Mouse (Mus musculus) embryonic facial prominence, embryonic 14.5 days (tissue): ENCODE results near the gene Tti1. TPM values are rescaled to one million over a fixed set of nuclear protein-coding genes. Genes with fewer than 3 reads are reported as not detected.

Experiments
- ATAC-seq: fragments of 200-750 bp; cut with Nextera tagmentation; 2 replicates; pipeline ENCODE4 v1.8.0; 2017; ENCODE audit warnings: low read depth, moderate number of reproducible peaks, moderate TSS enrichment
- DNase-seq: peaks from one replicate; pipeline ENCODE4 v3.0.0-alpha.2; 2015; ENCODE audit warnings: low spot score
- H3K27ac ChIP-seq: fragments of 300-500 bp; sonication (generic); replicated peaks from 2 replicates; pipeline ENCODE4 v1.5.1; 2014; ENCODE audit warnings: low read depth, mild to moderate bottlenecking, low read length, moderate library complexity
- H3K27me3 ChIP-seq: fragments of 300-500 bp; sonication (generic); replicated peaks from 2 replicates; pipeline ENCODE4 v1.6.1; 2014; ENCODE audit warnings: low read length; ENCODE audit not compliant: control insufficient read depth, insufficient read depth
- H3K36me3 ChIP-seq: fragments of 300-500 bp; sonication (generic); 2 replicates; pipeline ENCODE4 v1.6.1; 2014; ENCODE audit warnings: low read length, mixed read lengths; ENCODE audit not compliant: control insufficient read depth, insufficient read depth
- H3K4me1 ChIP-seq: fragments of 300-500 bp; sonication (generic); 2 replicates; pipeline ENCODE4 v1.6.1; 2014; ENCODE audit warnings: antibody characterized with exemption, low read length; ENCODE audit not compliant: control insufficient read depth, insufficient read depth
- H3K4me2 ChIP-seq: fragments of 300-500 bp; sonication (generic); 2 replicates; pipeline ENCODE4 v1.6.1; 2014; ENCODE audit warnings: low read depth, mild to moderate bottlenecking, low read length, moderate library complexity, mixed read lengths
- H3K4me3 ChIP-seq: fragments of 300-500 bp; sonication (generic); 2 replicates; pipeline ENCODE4 v1.5.1; 2014; ENCODE audit warnings: low read depth, mild to moderate bottlenecking, low read length
- H3K9ac ChIP-seq: fragments of 300-500 bp; sonication (generic); 2 replicates; pipeline ENCODE4 v1.6.1; 2014; ENCODE audit warnings: low read depth, mild to moderate bottlenecking, low read length, moderate library complexity, mixed read lengths
- H3K9me3 ChIP-seq: fragments of 300-500 bp; sonication (generic); 2 replicates; pipeline ENCODE4 v1.6.1; 2016; ENCODE audit warnings: low read length; ENCODE audit not compliant: control insufficient read depth
- WGBS: fragments of 180-500 bp; shearing (Covaris S2); extraction: QIAGEN DNeasy Blood & Tissue Kit; methylation state at CpG from one replicate; pipeline ENCODE4 v1.1.7; 2014; 5-methylcytosine and 5-hydroxymethylcytosine counted together
- polyA plus RNA-seq: library from polyadenylated mRNA; unstranded; fragments of >200 nt; fragmentation: Nextera tagmentation; extraction: Ambion mirVana; gene quantifications from 2 replicates; pipeline ENCODE4 v1.2.1, GENCODE M21; 2014

Tti1 gene
- polyA plus RNA-seq, 1 experiment from 2014 or later, result 17.0 TPM

DNA sequence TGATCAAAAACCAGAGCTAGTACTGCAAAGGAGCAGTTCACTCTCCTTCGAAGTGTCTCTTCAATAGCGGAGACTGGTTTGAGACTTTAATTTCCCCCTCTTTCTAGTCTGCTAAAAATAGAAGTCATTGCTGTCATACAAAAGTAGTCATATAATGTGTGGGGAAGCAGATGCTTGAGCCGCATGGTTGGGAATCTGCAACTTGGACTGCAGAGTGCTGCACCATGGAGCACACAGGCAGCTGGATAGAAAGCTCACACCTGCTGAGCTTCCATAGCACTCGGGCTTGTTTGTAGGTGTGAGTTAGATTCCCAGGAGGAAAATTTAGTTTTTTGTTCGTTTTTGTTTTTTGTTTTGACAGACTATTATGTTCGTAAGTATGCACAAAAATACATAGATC is 8.2 kb upstream of the Tti1 start:
- H3K36me3 ChIP-seq, result peaks cover 44% of the 10 kb centered on the region
- H3K27me3 ChIP-seq, result no peaks in the 10 kb centered on the region
- no peaks in the 10 kb centered on the region for H3K9me3 ChIP-seq
- H3K27ac ChIP-seq, result no peak overlapping the region
- H3K4me3 ChIP-seq, result no peak overlapping the region
- ATAC-seq (no peak), DNase-seq (no peak)
- H3K9ac ChIP-seq, result no peak overlapping the region
- no peak overlapping the region for H3K4me2 ChIP-seq
- 84% methylated on average over 6 of the region's 6 CpGs for WGBS
- no peaks in the 10 kb centered on the region for H3K4me1 ChIP-seq

DNA sequence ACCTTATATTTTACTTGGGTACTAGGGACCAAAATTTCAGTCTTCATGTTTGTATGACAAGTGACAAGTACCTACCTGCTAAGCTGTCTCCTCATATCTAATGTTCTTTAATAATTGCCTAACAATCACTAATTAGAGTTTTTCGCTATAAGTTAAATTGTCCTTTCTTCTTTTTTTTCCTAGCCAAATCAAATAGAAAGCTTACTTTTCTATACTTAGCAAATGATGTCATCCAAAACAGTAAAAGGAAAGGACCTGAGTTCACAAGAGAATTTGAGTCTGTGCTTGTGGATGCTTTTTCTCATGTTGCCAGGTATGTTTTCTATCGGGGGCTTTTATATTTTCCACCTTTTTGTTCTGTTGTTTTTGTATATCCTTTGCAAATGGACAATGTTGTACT is 7.6 kb upstream of the Tti1 start:
- Histone ChIP-seq H3K9ac (no peak overlapping the region), H3K9me3 (no peaks in the 10 kb centered on the region), H3K4me2 (no peak overlapping the region), H3K27me3 (no peaks in the 10 kb centered on the region), H3K36me3 (peaks cover 38% of the 10 kb centered on the region), H3K4me1 (no peaks in the 10 kb centered on the region; the same call in 1 of the 2 replicates), H3K4me3 (no peak overlapping the region), H3K27ac (no peak overlapping the region)
- DNase-seq, result no peak
- 86% methylated on average over 2 of the region's 2 CpGs for WGBS
- ATAC-seq, result no peak

DNA sequence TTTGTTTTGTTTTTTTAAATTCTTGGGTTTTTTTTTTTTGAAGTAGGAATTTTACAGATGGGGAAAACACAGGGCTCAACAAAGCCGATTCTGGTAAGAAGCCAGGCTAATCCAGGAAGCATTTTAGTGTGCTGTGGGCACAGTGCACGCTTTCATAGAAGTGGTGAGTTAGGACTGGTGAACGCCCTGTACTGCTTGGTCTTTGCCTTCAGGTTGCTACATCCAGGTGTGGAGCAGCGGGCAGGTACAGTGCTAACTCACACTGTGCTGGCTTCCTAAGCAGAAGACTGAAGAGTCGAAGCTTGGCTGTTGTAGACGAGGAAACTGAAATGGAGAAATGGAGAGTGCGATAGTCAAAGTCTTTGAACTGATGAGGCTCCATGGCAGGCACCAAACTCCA is 1.8 kb upstream of the Tti1 start:
- Histone ChIP-seq H3K4me3 (peak overlapping the region; percentile 95), H3K27me3 (no peaks in the 10 kb centered on the region), H3K27ac (no peak overlapping the region), H3K4me2 (peak overlapping the region; percentile 81), H3K9me3 (no peaks in the 10 kb centered on the region), H3K9ac (peak overlapping the region; percentile 93), H3K36me3 (0 out of 2 replicates have a peak, but pooled peaks cover 8% of the 10 kb centered on the region), H3K4me1 (peaks cover 18% of the 10 kb centered on the region)
- ATAC-seq (no peak), DNase-seq (no peak)
- 83% methylated on average over 7 of the region's 7 CpGs for WGBS

DNA sequence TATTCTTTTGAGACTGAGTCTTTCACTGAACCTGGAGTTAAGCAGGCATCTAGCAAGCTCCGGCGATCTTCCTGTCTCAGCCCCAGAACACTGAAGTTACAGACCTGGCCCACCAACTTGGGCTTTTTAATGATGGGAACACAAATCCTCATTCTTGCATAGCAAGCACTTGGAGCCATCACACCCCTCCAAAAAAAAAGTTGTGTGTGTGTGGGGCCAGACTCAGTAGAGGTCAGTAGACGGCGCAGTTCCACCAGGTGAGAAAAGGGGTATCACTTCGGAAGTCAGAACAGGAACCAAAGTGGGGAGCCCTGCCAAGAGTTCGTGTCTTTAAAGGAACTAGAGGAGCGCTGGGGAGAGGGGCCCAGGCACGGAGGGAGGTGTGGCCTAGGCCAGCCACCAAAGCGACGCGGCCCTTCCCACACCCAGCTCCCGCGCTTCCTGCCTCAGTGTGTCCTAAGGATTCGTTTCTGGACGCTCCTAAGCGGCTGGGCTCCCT is 329 bp downstream of the Tti1 start:
- Histone ChIP-seq H3K36me3 (0 out of 2 replicates have a peak, but pooled peaks cover 8% of the 10 kb centered on the region), H3K9ac (peak overlapping the region; percentile 93), H3K4me3 (peak overlapping the region; percentile 95), H3K9me3 (no peaks in the 10 kb centered on the region), H3K27ac (peak overlapping the region; percentile 94), H3K27me3 (no peaks in the 10 kb centered on the region), H3K4me1 (peaks cover 18% of the 10 kb centered on the region), H3K4me2 (peak overlapping the region; percentile 81)
- no peak for DNase-seq
- ATAC-seq, result no peak
- 2% methylated on average over 16 of the region's 16 CpGs for WGBS

DNA sequence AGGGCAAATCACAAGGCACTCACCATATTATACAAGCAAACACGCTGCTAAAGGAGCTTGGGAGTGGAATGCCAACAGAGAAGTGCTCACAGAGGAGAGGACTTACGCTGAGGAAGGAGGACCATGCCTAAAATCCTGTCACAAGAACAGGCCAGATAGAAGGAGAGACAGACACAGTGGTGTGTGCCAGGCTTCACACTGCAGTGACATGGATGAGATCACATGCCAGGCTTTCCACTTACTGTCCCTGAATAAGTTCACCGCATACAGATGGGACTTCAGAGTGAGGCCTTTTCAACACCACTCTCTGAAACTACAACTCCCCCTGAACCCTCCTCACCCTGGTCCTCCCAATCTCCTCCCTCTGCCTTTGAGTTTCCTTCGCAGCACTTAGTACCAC is 10.9 kb downstream of the Tti1 start:
- no peaks in the 10 kb centered on the region for H3K27me3 ChIP-seq
- H3K4me3 ChIP-seq, result no peak overlapping the region
- no peak overlapping the region for H3K4me2 ChIP-seq
- H3K9me3 ChIP-seq, result no peaks in the 10 kb centered on the region
- no peaks in the 10 kb centered on the region for H3K36me3 ChIP-seq
- DNase-seq (no peak), ATAC-seq (no peak)
- H3K27ac ChIP-seq, result no peak overlapping the region
- H3K4me1 ChIP-seq, result no peaks in the 10 kb centered on the region
- WGBS, result 93% methylated on average over 4 of the region's 4 CpGs
- H3K9ac ChIP-seq, result no peak overlapping the region

DNA sequence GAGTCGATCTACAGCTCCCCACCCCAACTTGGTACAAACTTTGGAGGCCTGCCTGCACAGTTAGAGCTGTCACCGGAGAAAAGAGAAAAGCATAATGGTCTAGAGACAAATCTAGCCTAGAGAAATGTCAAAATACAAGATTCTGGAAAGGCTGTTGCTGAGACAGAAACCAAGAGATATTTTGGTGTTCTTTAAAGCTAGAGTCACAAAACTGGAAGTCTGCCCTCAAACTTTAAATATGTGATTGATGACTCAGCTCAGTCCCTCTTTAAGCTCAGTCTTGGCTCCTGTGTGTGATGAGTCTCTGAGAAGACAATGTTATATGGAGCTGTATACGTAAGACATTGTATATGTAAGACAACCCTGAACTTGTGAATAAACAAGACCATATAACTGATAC is 15.6 kb downstream of the Tti1 start:
- 92% methylated on average over 3 of the region's 3 CpGs for WGBS

DNA sequence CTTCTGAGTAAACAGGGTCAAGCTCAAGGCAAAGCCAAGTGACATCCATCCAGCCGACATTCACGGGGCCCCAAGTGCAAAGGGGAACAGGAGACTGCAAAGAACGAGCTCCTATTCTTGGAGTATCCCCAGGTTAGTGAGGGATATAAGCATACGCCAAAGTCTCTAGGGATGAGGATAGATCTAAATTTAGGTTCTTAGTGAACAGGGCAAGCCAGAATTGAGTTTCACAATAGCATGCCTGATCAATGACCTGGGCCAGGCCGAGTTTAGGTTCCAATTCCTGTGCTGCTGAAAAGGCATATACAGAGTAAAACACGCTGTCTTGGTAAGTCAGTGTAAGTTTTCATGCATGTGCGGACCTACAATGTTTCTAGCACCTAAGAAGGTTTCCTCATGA is 18.9 kb downstream of the Tti1 start:
- Histone ChIP-seq H3K4me1 (no peaks in the 10 kb centered on the region), H3K4me3 (no peak overlapping the region), H3K9ac (no peak overlapping the region), H3K4me2 (no peak overlapping the region), H3K36me3 (peaks cover 37% of the 10 kb centered on the region), H3K27me3 (no peaks in the 10 kb centered on the region), H3K27ac (no peak overlapping the region), H3K9me3 (no peaks in the 10 kb centered on the region)
- DNase-seq (no peak), ATAC-seq (no peak)
- 96% methylated on average over 7 of the region's 7 CpGs for WGBS

More for the DNA sequence above, 15.6 kb downstream of the Tti1 start:
- no peak overlapping the region for H3K9ac ChIP-seq
- no peak overlapping the region for H3K4me2 ChIP-seq
- peaks cover 15% of the 10 kb centered on the region for H3K36me3 ChIP-seq
- ATAC-seq, result no peak
- H3K27ac ChIP-seq, result no peak overlapping the region
- H3K4me1 ChIP-seq, result no peaks in the 10 kb centered on the region
- no peaks in the 10 kb centered on the region for H3K9me3 ChIP-seq
- no peak for DNase-seq
- H3K27me3 ChIP-seq, result no peaks in the 10 kb centered on the region
- no peak overlapping the region for H3K4me3 ChIP-seq

DNA sequence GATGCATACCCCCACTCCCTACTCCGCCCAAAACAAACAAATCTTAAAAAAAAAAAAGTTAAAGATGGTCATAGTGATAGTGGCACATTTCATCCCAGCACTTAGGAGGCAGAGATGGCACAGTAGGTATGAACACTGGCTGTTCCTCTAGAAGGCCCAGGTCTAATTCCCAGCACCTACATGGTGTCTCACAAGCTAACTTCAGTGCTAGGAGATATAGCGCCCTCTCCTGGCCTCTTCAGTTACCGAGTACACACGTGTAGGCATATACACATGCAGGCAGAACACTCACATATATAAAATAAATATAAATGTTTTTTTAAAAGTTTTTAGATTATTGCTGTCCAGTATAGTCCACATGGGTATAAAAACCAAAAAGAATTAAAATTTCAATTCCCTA is 22.6 kb downstream of the Tti1 start:
- DNase-seq (no peak), ATAC-seq (no peak)
- no peak overlapping the region for H3K9ac ChIP-seq
- H3K9me3 ChIP-seq, result no peaks in the 10 kb centered on the region
- WGBS, result 94% methylated on average over 4 of the region's 4 CpGs
- H3K4me2 ChIP-seq, result no peak overlapping the region
- H3K36me3 ChIP-seq, result peaks cover 41% of the 10 kb centered on the region
- no peaks in the 10 kb centered on the region for H3K4me1 ChIP-seq
- no peak overlapping the region for H3K4me3 ChIP-seq
- no peaks in the 10 kb centered on the region for H3K27me3 ChIP-seq
- no peak overlapping the region for H3K27ac ChIP-seq

DNA sequence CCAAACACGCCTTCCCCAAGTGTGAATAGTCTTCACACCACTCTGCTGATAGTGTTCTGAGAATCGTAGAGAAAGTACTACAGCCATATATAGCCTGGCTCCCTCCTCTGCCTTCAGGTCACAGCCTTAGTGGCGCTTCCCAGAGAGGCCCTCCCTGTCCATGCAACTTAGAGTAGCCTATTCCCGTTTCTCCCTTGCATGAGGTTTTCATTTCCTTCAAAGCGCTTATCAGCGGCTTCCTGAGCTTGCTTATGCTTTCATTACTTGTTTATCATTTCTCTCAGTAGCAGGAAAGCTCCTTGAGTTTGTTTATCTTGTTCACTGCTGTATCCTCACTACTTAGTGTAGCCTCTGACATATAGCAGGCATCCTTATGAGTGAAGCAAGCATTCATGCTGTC is 23.6 kb downstream of the Tti1 start:
- Histone ChIP-seq H3K27ac (no peak overlapping the region), H3K9me3 (no peaks in the 10 kb centered on the region), H3K27me3 (no peaks in the 10 kb centered on the region), H3K36me3 (peaks cover 41% of the 10 kb centered on the region), H3K4me1 (no peaks in the 10 kb centered on the region), H3K4me3 (no peak overlapping the region), H3K9ac (no peak overlapping the region), H3K4me2 (no peak overlapping the region)
- ATAC-seq (no peak), DNase-seq (no peak)
- WGBS, result 71% methylated on average over 6 of the region's 6 CpGs
